Mouse (Mus musculus) c-Kit-positive CD71-positive TER-119-positive erythroid progenitor cells, embryonic 14.5 days (primary cell): ENCODE results near the gene Gm21083.
"Not testable (repeated sequence)": the region's sequence is repeated elsewhere in the genome, so short reads cannot be mapped to it uniquely, and the experiment has no call there.

Source experiments
- DNase-seq: peaks from one replicate; pipeline ENCODE4 v3.0.0-alpha.2; 2013; ENCODE audit warnings: low spot score

The Gm21083 gene

DNA sequence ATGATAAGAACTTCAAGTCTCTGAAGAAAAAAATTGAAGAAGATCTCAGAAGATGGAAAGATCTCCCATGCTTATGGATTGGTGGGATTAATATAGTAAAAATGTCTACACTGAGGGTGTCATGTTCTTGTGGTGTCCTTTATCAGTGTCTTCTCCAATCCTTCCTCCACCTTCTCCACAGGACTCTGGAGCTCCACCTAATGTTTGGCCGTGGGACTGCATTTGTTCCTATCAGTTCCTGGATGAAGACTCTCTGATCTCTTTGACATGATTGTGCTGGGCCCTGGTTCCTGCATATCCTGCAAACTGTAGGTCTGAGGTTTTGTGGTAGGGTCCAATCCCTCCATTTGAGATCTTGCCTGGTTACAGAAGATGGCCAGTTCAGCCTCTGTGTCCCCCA is 51.0 kb downstream of the Gm21083 start:
- DNase-seq, result not testable (repeated sequence)

DNA sequence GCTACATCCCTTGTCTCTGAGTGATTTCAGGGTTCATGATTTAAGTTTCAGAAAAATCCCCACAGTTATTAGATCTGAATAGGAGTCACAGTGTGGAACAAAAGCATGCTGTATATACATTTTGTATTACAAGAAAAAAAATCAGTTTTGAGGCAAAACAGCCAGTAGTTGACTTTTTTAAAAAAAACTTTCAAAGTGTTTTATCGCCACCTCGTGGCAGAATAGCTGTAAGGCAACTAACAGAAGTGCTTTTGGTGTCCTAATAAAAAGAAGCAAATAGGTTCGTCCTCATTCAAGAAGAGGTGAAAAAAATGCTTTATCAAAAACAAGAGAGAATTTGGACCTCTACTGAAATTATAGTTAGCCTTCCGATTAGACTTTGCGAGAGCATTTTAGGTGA is 52.9 kb downstream of the Gm21083 start:
- not testable (repeated sequence) for DNase-seq
